In genomic region chr10:80902273-80902940, GRCm38 (mm10) we compare ENCODE assay signal across 30 mouse cellular contexts. TPM values are rescaled to one million over a fixed set of nuclear protein-coding genes. Genes with fewer than 3 reads are reported as not detected.
DNase-seq lines count a peak whose midpoint lies in the region; ATAC-seq lines count a peak whose summit lies in the region.
"Had no signal": no experiment of that assay in that cellular context is flagged by ENCODE, and none has a peak within 500 bp of the region (broad histone marks: within the 10 kb centered on the region; RNA-seq: fewer than 3 reads in every experiment).

No protein-coding gene starts in this region.

- H3K27me3 ChIP-seq in hindbrain, embryonic 13.5 days = no peaks in the 10 kb centered on the region
- H3K27me3 ChIP-seq in hindbrain, embryonic 16.5 days (replicated peaks; ENCODE audit: control insufficient read depth, insufficient read depth, low read length) = no peaks in the 10 kb centered on the region
- no peaks in the 10 kb centered on the region for H3K27me3 ChIP-seq in megakaryocyte, embryonic 14.5 days (replicated peaks)
- no peaks in the 10 kb centered on the region for H3K27me3 ChIP-seq in embryonic facial prominence, embryonic 15.5 days
- H3K27me3 ChIP-seq: CH12.LX; embryonic facial prominence, embryonic 13.5 days; forebrain, embryonic 13.5 days; hindbrain, embryonic 12.5 days; Patski had no signal

- H3K27ac ChIP-seq in hindbrain, embryonic 13.5 days = no peak overlapping the region
- H3K27ac ChIP-seq in hindbrain, embryonic 16.5 days (ENCODE audit: low read depth, low read length) = no peak overlapping the region
- peak overlapping the region; percentile 8; the same call in 1 of the 2 replicates for H3K27ac ChIP-seq in embryonic facial prominence, embryonic 15.5 days (replicated peaks)

- H3K9ac ChIP-seq in hindbrain, embryonic 13.5 days = peak overlapping the region; percentile 44; the same call in 1 of the 2 replicates
- H3K9ac ChIP-seq in hindbrain, embryonic 16.5 days (ENCODE audit: low read depth, low read length) = no peak overlapping the region
- no peak overlapping the region for H3K9ac ChIP-seq in embryonic facial prominence, embryonic 15.5 days
- H3K9ac ChIP-seq: forebrain, embryonic 13.5 days had no signal

- H3K9me3 ChIP-seq in hindbrain, embryonic 13.5 days = no peaks in the 10 kb centered on the region
- no peaks in the 10 kb centered on the region for H3K9me3 ChIP-seq in hindbrain, embryonic 16.5 days (ENCODE audit: control insufficient read depth, low read length)
- no peaks in the 10 kb centered on the region for H3K9me3 ChIP-seq in megakaryocyte, embryonic 14.5 days
- no peaks in the 10 kb centered on the region for H3K9me3 ChIP-seq in embryonic facial prominence, embryonic 15.5 days (replicated peaks)
- H3K9me3 ChIP-seq: embryonic facial prominence, embryonic 13.5 days; forebrain, embryonic 10.5 days; forebrain, embryonic 13.5 days; G1E; hindbrain, embryonic 12.5 days had no signal

- H3K4me2 ChIP-seq in hindbrain, embryonic 13.5 days = no peak overlapping the region
- no peak overlapping the region for H3K4me2 ChIP-seq in hindbrain, embryonic 16.5 days (ENCODE audit: low read length)
- H3K4me2 ChIP-seq in embryonic facial prominence, embryonic 15.5 days (replicated peaks) = no peak overlapping the region
- H3K4me2 ChIP-seq: heart, embryonic 11.5 days had no signal

- WGBS in hindbrain, embryonic 13.5 days = 95% methylated on average over 9 of the region's 9 CpGs
- 96% methylated on average over 9 of the region's 9 CpGs for WGBS in hindbrain, embryonic 16.5 days
- WGBS in embryonic facial prominence, embryonic 15.5 days = 92% methylated on average over 9 of the region's 9 CpGs

- ATAC-seq in hindbrain, embryonic 13.5 days (ENCODE audit: low FRiP score) = no peak
- no peak for ATAC-seq in hindbrain, embryonic 16.5 days
- ATAC-seq in megakaryocyte, adult 5-6 weeks (ENCODE audit: poor library complexity, severe bottlenecking) = no peak
- ATAC-seq in embryonic facial prominence, embryonic 15.5 days (ENCODE audit: insufficient number of reproducible peaks, low FRiP score, low TSS enrichment, low read depth) = no peak
- ATAC-seq: forebrain, embryonic 13.5 days; forebrain, embryonic 16.5 days; hindbrain, postnatal 0 days; inflammation-experienced regulatory T-cells, adult 6 months; Patski had no signal

- H3K4me1 ChIP-seq in hindbrain, embryonic 13.5 days (replicated peaks) = peaks cover 30% of the 10 kb centered on the region
- peaks cover 14% of the 10 kb centered on the region for H3K4me1 ChIP-seq in hindbrain, embryonic 16.5 days (ENCODE audit: control insufficient read depth, insufficient read depth, low read depth, low read length)
- peaks cover 38% of the 10 kb centered on the region for H3K4me1 ChIP-seq in megakaryocyte, embryonic 14.5 days
- H3K4me1 ChIP-seq in embryonic facial prominence, embryonic 15.5 days = peaks cover 27% of the 10 kb centered on the region

- peaks cover 66% of the 10 kb centered on the region for H3K36me3 ChIP-seq in hindbrain, embryonic 13.5 days
- H3K36me3 ChIP-seq in hindbrain, embryonic 16.5 days (ENCODE audit: control insufficient read depth, insufficient read depth, low read length) = peaks cover 48% of the 10 kb centered on the region
- H3K36me3 ChIP-seq in megakaryocyte, embryonic 14.5 days (replicated peaks; ENCODE audit: low read length) = peaks cover 81% of the 10 kb centered on the region
- peaks cover 63% of the 10 kb centered on the region for H3K36me3 ChIP-seq in embryonic facial prominence, embryonic 15.5 days

- H3K4me3 ChIP-seq in hindbrain, embryonic 13.5 days = no peak overlapping the region
- no peak overlapping the region for H3K4me3 ChIP-seq in hindbrain, embryonic 16.5 days (ENCODE audit: low read length)
- peak overlapping the region; percentile 28 for H3K4me3 ChIP-seq in megakaryocyte, embryonic 14.5 days (replicated peaks)
- no peak overlapping the region for H3K4me3 ChIP-seq in embryonic facial prominence, embryonic 15.5 days (replicated peaks)
- H3K4me3 ChIP-seq: embryonic facial prominence, embryonic 13.5 days; forebrain, embryonic 10.5 days; forebrain, embryonic 13.5 days; hindbrain, embryonic 12.5 days had no signal

- peak; percentile 55 for DNase-seq in cerebellum, adult 9-10 months
- no peak for DNase-seq in cerebellum, adult 9-11 months
- DNase-seq: adrenal gland, postnatal 10 days; adrenal gland, postnatal 36 days; B cell, adult 2 months; cerebellum, postnatal 14 days; gastrocnemius, postnatal 14 days; kidney, adult 11 months had no signal

RNA-seq across cellular contexts. Expression of gene Timm13, which starts 1.6 kb away (rescaled TPM):
- polyA plus RNA-seq in hindbrain, embryonic 13.5 days (2015; fragmentation: Nextera tagmentation; extraction: Ambion mirVana) = 333 and 336 TPM in 2 replicates
- polyA plus RNA-seq in hindbrain, embryonic 16.5 days (2015; fragmentation: Nextera tagmentation; extraction: Ambion mirVana) = 314 and 364 TPM in 2 replicates
- polyA plus RNA-seq in megakaryocyte, embryonic 14.5 days (2012; ENCODE audit: insufficient read depth, low replicate concordance) = 88.8 and 345 TPM in 2 replicates
- total RNA-seq in megakaryocyte, adult 5-6 weeks (2015) = 60.1 and 74.7 TPM in 2 replicates
- total RNA-seq in megakaryocyte, adult 5-6 weeks (2017) = 31.8 and 44.9 TPM in 2 replicates
- 337 and 339 TPM in 2 replicates for polyA plus RNA-seq in embryonic facial prominence, embryonic 15.5 days (2015; fragmentation: Nextera tagmentation; extraction: Ambion mirVana)

RNA-seq across cellular contexts. Expression of gene Lmnb2, which starts 15.6 kb away (rescaled TPM):
- 41.5 and 43.9 TPM in 2 replicates for polyA plus RNA-seq in hindbrain, embryonic 13.5 days (2015; fragmentation: Nextera tagmentation; extraction: Ambion mirVana)
- 36.6 and 41.9 TPM in 2 replicates for polyA plus RNA-seq in hindbrain, embryonic 16.5 days (2015; fragmentation: Nextera tagmentation; extraction: Ambion mirVana)
- polyA plus RNA-seq in megakaryocyte, embryonic 14.5 days (2012; ENCODE audit: insufficient read depth, low replicate concordance) = 11.8 and 16.6 TPM in 2 replicates
- 7.7 and 9.5 TPM in 2 replicates for total RNA-seq in megakaryocyte, adult 5-6 weeks (2015)
- total RNA-seq in megakaryocyte, adult 5-6 weeks (2017) = 35.2 and 35.8 TPM in 2 replicates
- polyA plus RNA-seq in embryonic facial prominence, embryonic 15.5 days (2015; fragmentation: Nextera tagmentation; extraction: Ambion mirVana) = 56.7 and 60.1 TPM in 2 replicates

RNA-seq across cellular contexts. Expression of gene Gadd45b, which starts 27.5 kb away (rescaled TPM):
- polyA plus RNA-seq in hindbrain, embryonic 13.5 days (2015; fragmentation: Nextera tagmentation; extraction: Ambion mirVana) = 8.0 and 8.1 TPM in 2 replicates
- 8.0 and 9.0 TPM in 2 replicates for polyA plus RNA-seq in hindbrain, embryonic 16.5 days (2015; fragmentation: Nextera tagmentation; extraction: Ambion mirVana)
- 29.3 and 96.0 TPM in 2 replicates for polyA plus RNA-seq in megakaryocyte, embryonic 14.5 days (2012; ENCODE audit: insufficient read depth, low replicate concordance)
- 11.0 and 12.9 TPM in 2 replicates for total RNA-seq in megakaryocyte, adult 5-6 weeks (2015)
- 9.4 and 20.3 TPM in 2 replicates for total RNA-seq in megakaryocyte, adult 5-6 weeks (2017)
- 43.7 and 46.6 TPM in 2 replicates for polyA plus RNA-seq in embryonic facial prominence, embryonic 15.5 days (2015; fragmentation: Nextera tagmentation; extraction: Ambion mirVana)

RNA-seq across cellular contexts. Expression of gene Tmprss9, which starts 30.8 kb away (rescaled TPM):
- 0.13 and 0.17 TPM in 2 replicates for polyA plus RNA-seq in hindbrain, embryonic 13.5 days (2015; fragmentation: Nextera tagmentation; extraction: Ambion mirVana)
- 0.13 and 0.27 TPM in 2 replicates for polyA plus RNA-seq in hindbrain, embryonic 16.5 days (2015; fragmentation: Nextera tagmentation; extraction: Ambion mirVana)
- polyA plus RNA-seq in megakaryocyte, embryonic 14.5 days (2012; ENCODE audit: insufficient read depth, low replicate concordance) = 0.08 TPM in 1 of 2 replicates, not detected in the other
- not detected in 2 replicates for total RNA-seq in megakaryocyte, adult 5-6 weeks (2015)
- not detected in 2 replicates for total RNA-seq in megakaryocyte, adult 5-6 weeks (2017)
- polyA plus RNA-seq in embryonic facial prominence, embryonic 15.5 days (2015; fragmentation: Nextera tagmentation; extraction: Ambion mirVana) = 0.04 and 0.05 TPM in 2 replicates
- total RNA-seq: adrenal gland, postnatal 36 days; common myeloid progenitor, adult 5-6 weeks; gastrocnemius, adult 18-20 months; heart, adult 8-10 months; heart, postnatal 25 days; hematopoietic stem cell, adult 5-6 weeks had no signal
- polyA plus RNA-seq: embryonic facial prominence, embryonic 13.5 days; forebrain, embryonic 10.5 days; heart, embryonic 11.5 days; heart, postnatal 0 days; inflammation-experienced regulatory T-cells, adult 6 months had no signal

RNA-seq across cellular contexts. Expression of gene Sppl2b, which starts 47.3 kb away (rescaled TPM):
- polyA plus RNA-seq in hindbrain, embryonic 13.5 days (2015; fragmentation: Nextera tagmentation; extraction: Ambion mirVana) = 63.6 and 68.8 TPM in 2 replicates
- polyA plus RNA-seq in hindbrain, embryonic 16.5 days (2015; fragmentation: Nextera tagmentation; extraction: Ambion mirVana) = 92.4 and 97.5 TPM in 2 replicates
- polyA plus RNA-seq in megakaryocyte, embryonic 14.5 days (2012; ENCODE audit: insufficient read depth, low replicate concordance) = 33.4 and 118 TPM in 2 replicates
- total RNA-seq in megakaryocyte, adult 5-6 weeks (2015) = 10.1 and 10.4 TPM in 2 replicates
- 9.1 and 15.1 TPM in 2 replicates for total RNA-seq in megakaryocyte, adult 5-6 weeks (2017)
- 51.3 and 60.7 TPM in 2 replicates for polyA plus RNA-seq in embryonic facial prominence, embryonic 15.5 days (2015; fragmentation: Nextera tagmentation; extraction: Ambion mirVana)
